Mouse (Mus musculus): ENCODE measurements around the gene Parva.
A peak's percentile ranks its signal among the peaks of the same experiment; 100 is the strongest.

The Parva gene

GRCm38 (mm10) chr7:112423438-112423837, 3.9 kb upstream of the Parva start:
- no peak for DNase-seq (ENCODE audit: inconsistent ontology term)

GRCm38 (mm10) chr7:112426811-112427210, 494 bp upstream of the Parva start:
- DNase-seq (ENCODE audit: inconsistent ontology term) = peak; percentile 64

GRCm38 (mm10) chr7:112428158-112428535, 842 bp downstream of the Parva start:
- DNase-seq (ENCODE audit: inconsistent ontology term) = peak; percentile 97

GRCm38 (mm10) chr7:112439846-112440245, 12.5 kb downstream of the Parva start:
- DNase-seq (ENCODE audit: inconsistent ontology term) = no peak

- no peak for DNase-seq (ENCODE audit: inconsistent ontology term)
These were observed 17.1 kb downstream of the Parva start for GRCm38 (mm10) chr7:112444152-112444984.

GRCm38 (mm10) chr7:112444985-112445367, 17.7 kb downstream of the Parva start:
- DNase-seq (ENCODE audit: inconsistent ontology term) = no peak

GRCm38 (mm10) chr7:112446498-112446897, 19.2 kb downstream of the Parva start:
- DNase-seq (ENCODE audit: inconsistent ontology term) = no peak

GRCm38 (mm10) chr7:112449954-112450700, 22.8 kb downstream of the Parva start:
- no peak for DNase-seq (ENCODE audit: inconsistent ontology term)

- DNase-seq (ENCODE audit: inconsistent ontology term) = no peak
These were observed 25.2 kb downstream of the Parva start for GRCm38 (mm10) chr7:112452471-112452870.

GRCm38 (mm10) chr7:112453805-112454214, 26.5 kb downstream of the Parva start:
- DNase-seq (ENCODE audit: inconsistent ontology term) = peak; percentile 62

- no peak for DNase-seq (ENCODE audit: inconsistent ontology term)
These were observed 27.1 kb downstream of the Parva start for GRCm38 (mm10) chr7:112454380-112454779.

- DNase-seq (ENCODE audit: inconsistent ontology term) = no peak
These were observed 27.6 kb downstream of the Parva start for GRCm38 (mm10) chr7:112454951-112455350.

- DNase-seq (ENCODE audit: inconsistent ontology term) = peak; percentile 92
These were observed 28.3 kb downstream of the Parva start for GRCm38 (mm10) chr7:112455566-112456110.

- DNase-seq (ENCODE audit: inconsistent ontology term) = no peak
These were observed 30.1 kb downstream of the Parva start for GRCm38 (mm10) chr7:112457373-112457772.

GRCm38 (mm10) chr7:112457920-112458319, 30.6 kb downstream of the Parva start:
- DNase-seq (ENCODE audit: inconsistent ontology term) = no peak

- peak; percentile 91 for DNase-seq (ENCODE audit: inconsistent ontology term)
These were observed 31.1 kb downstream of the Parva start for GRCm38 (mm10) chr7:112458440-112458839.

GRCm38 (mm10) chr7:112463074-112463473, 35.8 kb downstream of the Parva start:
- no peak for DNase-seq (ENCODE audit: inconsistent ontology term)

GRCm38 (mm10) chr7:112465920-112466319, 38.6 kb downstream of the Parva start:
- DNase-seq (ENCODE audit: inconsistent ontology term) = no peak

- no peak for DNase-seq (ENCODE audit: inconsistent ontology term)
These were observed 39.5 kb downstream of the Parva start for GRCm38 (mm10) chr7:112466786-112467185.

GRCm38 (mm10) chr7:112467687-112468111, 40.4 kb downstream of the Parva start:
- peak; percentile 87 for DNase-seq (ENCODE audit: inconsistent ontology term)

GRCm38 (mm10) chr7:112469817-112470216, 42.5 kb downstream of the Parva start:
- DNase-seq (ENCODE audit: inconsistent ontology term) = peak; percentile 72

GRCm38 (mm10) chr7:112471316-112471715, 44.0 kb downstream of the Parva start:
- DNase-seq (ENCODE audit: inconsistent ontology term) = no peak
